Mouse (Mus musculus) bone marrow, adult 2 months (tissue): Measurements from ENCODE around the gene Pcsk6. TPM values are rescaled to one million over a fixed set of nuclear protein-coding genes. Genes with fewer than 3 reads are reported as not detected.

Experiments
- H3K27ac ChIP-seq: fragments of 200-500 bp; 2 replicates; pipeline ENCODE4 v1.5.1; 2012; ENCODE audit warnings: low read depth, mild to moderate bottlenecking, control low read depth, inconsistent platforms, low read length; ENCODE audit not compliant: control insufficient read depth, poor library complexity, insufficient read depth
- H3K4me1 ChIP-seq: fragments of 200-500 bp; 2 replicates; pipeline ENCODE4 v1.6.1; 2011; ENCODE audit warnings: low read length; ENCODE audit not compliant: control insufficient read depth, insufficient read depth
- H3K4me3 ChIP-seq: fragments of 200-500 bp; replicated peaks from 2 replicates; pipeline ENCODE3; 2011; ENCODE audit warnings: mild to moderate bottlenecking, low read depth, low read length, control low read depth; ENCODE audit not compliant: control insufficient read depth
- CTCF ChIP-seq: fragments of 200-500 bp; IDR thresholded peaks from 2 replicates; pipeline ENCODE4 v1.5.1; 2011; ENCODE audit warnings: low read length, control low read depth; ENCODE audit not compliant: control insufficient read depth, insufficient read depth
- POLR2A ChIP-seq: fragments of 200-500 bp; IDR thresholded peaks from 2 replicates; pipeline ENCODE4 v1.6.1; 2011; ENCODE audit warnings: low read depth, mild to moderate bottlenecking, control low read depth, low read length, borderline replicate concordance; ENCODE audit not compliant: control insufficient read depth
- WGBS: fragments of 180-500 bp; shearing (Covaris S2); methylation state at CpG from one replicate; pipeline ENCODE4 v1.1.7; 2018; 5-methylcytosine and 5-hydroxymethylcytosine counted together
- polyA plus RNA-seq: library from polyadenylated mRNA; stranded (reverse); fragments of >200 nt; gene quantifications from 2 replicates; pipeline ENCODE4 v1.2.4, GENCODE M21; 2011; ENCODE audit warnings: low replicate concordance; ENCODE audit not compliant: missing spikeins, insufficient read depth, insufficient read length

The Pcsk6 gene
- polyA plus RNA-seq, 1 experiment = 5.3 TPM

GRCm38 (mm10) chr7:65935211-65935610, 73.7 kb downstream of the Pcsk6 start:
- Histone ChIP-seq H3K4me1 (no peaks in the 10 kb centered on the region), H3K27ac (no peak overlapping the region), H3K4me3 (no peak overlapping the region)
- TF ChIP-seq POLR2A (no peak), CTCF (no peak)
- WGBS = 16% methylated on average over 1 of the region's 1 CpGs

DNA sequence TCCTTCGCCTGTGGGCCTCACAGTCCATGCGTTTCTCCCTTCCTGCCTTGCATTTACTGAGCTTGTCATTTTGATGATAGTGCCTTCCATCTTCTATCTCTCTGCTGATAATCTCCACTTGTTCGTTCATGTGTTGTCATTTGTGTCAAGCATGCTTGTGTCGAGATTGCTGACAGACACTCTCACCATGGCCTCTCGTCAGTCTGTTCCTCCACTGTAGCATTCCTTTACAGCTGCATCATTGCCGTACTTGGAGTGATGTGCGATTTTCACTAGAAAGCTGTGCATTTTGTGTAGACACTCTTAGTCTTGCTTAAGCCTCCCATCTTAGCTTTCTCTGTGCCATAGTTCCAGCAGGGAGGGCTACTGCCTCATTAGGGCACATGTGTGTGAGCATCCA, 79.5 kb downstream of the Pcsk6 start:
- no peak for TF ChIP-seq POLR2A
- TF ChIP-seq CTCF = no peak
- H3K4me3 ChIP-seq = no peak overlapping the region
- 77% methylated on average over 7 of the region's 7 CpGs for WGBS
- H3K27ac ChIP-seq = no peak overlapping the region
- H3K4me1 ChIP-seq = no peaks in the 10 kb centered on the region

GRCm38 (mm10) chr7:65945342-65945993, 83.9 kb downstream of the Pcsk6 start:
- 64% methylated on average over 8 of the region's 8 CpGs for WGBS

GRCm38 (mm10) chr7:65946397-65946796, 84.9 kb downstream of the Pcsk6 start:
- TF ChIP-seq POLR2A = no peak
- no peak for TF ChIP-seq CTCF
- H3K4me1 ChIP-seq = no peaks in the 10 kb centered on the region
- whole genome bisulfite sequencing = 76% methylated on average over 7 of the region's 7 CpGs

More at GRCm38 (mm10) chr7:65945342-65945993, 83.9 kb downstream of the Pcsk6 start:
- no peak overlapping the region for H3K27ac ChIP-seq
- no peak for TF ChIP-seq POLR2A
- no peak for TF ChIP-seq CTCF
- no peak overlapping the region for H3K4me3 ChIP-seq
- H3K4me1 ChIP-seq = no peaks in the 10 kb centered on the region

GRCm38 (mm10) chr7:65948891-65949290, 87.4 kb downstream of the Pcsk6 start:
- H3K4me3 ChIP-seq = no peak overlapping the region
- no peak for TF ChIP-seq CTCF
- no peak for TF ChIP-seq POLR2A
- H3K27ac ChIP-seq = no peak overlapping the region
- H3K4me1 ChIP-seq = no peaks in the 10 kb centered on the region
- WGBS = 87% methylated on average over 11 of the region's 11 CpGs

More at GRCm38 (mm10) chr7:65946397-65946796, 84.9 kb downstream of the Pcsk6 start:
- Histone ChIP-seq H3K4me3 (no peak overlapping the region), H3K27ac (no peak overlapping the region)

- Histone ChIP-seq H3K4me1 (no peaks in the 10 kb centered on the region), H3K4me3 (no peak overlapping the region), H3K27ac (no peak overlapping the region)
- WGBS = 34% methylated on average over 4 of the region's 4 CpGs
- TF ChIP-seq CTCF (no peak), POLR2A (no peak)
Measured at GRCm38 (mm10) chr7:65954583-65954982, 93.0 kb downstream of the Pcsk6 start.

- 88% methylated on average over 24 of the region's 24 CpGs for WGBS
- TF ChIP-seq POLR2A (no peak), CTCF (no peak)
- no peak overlapping the region for H3K27ac ChIP-seq
- H3K4me3 ChIP-seq = no peak overlapping the region
- no peaks in the 10 kb centered on the region for H3K4me1 ChIP-seq
Measured at GRCm38 (mm10) chr7:65955304-65956220, 94.0 kb downstream of the Pcsk6 start.

- TF ChIP-seq CTCF (no peak), POLR2A (no peak)
- 78% methylated on average over 1 of the region's 1 CpGs for WGBS
- no peak overlapping the region for H3K27ac ChIP-seq
- no peaks in the 10 kb centered on the region for H3K4me1 ChIP-seq
- no peak overlapping the region for H3K4me3 ChIP-seq
Measured at GRCm38 (mm10) chr7:65957245-65957644, 95.7 kb downstream of the Pcsk6 start.
